Mouse (Mus musculus) kidney, postnatal 10 days (tissue): ENCODE measurements around the gene Ap3m1.
A peak's percentile ranks its signal among the peaks of the same experiment; 100 is the strongest.
"Not testable (repeated sequence)": the region's sequence is repeated elsewhere in the genome, so short reads cannot be mapped to it uniquely, and the experiment has no call there.

ENCODE experiments used
- DNase-seq: peaks from one replicate; pipeline ENCODE4 v3.0.0; 2021; ENCODE audit warnings: mixed read lengths

Gene Ap3m1

GRCm38 (mm10) chr14:21052112-21052780, at the start of gene Ap3m1, which contains the start of gene Adk:
TSS of gene Ap3m1 (minus strand) at chr14:21052508.
TSS of gene Adk (plus strand) at chr14:21052574.
- peak; percentile 97 for DNase-seq

DNA sequence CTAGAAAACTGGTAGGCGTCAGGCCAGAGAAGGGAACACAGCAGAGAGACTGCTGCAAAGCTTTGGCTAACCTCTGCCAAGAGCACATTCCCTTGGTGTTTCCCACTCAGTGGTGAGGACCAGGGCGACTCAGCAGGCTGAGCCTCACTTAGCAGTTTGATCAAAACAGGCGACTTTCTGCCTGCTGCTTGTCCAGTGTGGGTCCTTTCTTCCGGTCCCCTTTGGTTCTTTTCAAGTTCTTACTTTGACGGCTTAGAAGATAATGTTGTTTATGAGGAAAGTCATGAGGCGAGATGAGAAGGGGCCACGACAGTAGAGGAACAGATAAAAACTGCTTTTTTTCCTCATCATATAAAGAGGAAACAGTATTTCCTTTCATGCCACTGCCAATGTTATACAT, 49.3 kb upstream of the Ap3m1 start:
- DNase-seq, result peak; percentile 51

DNA sequence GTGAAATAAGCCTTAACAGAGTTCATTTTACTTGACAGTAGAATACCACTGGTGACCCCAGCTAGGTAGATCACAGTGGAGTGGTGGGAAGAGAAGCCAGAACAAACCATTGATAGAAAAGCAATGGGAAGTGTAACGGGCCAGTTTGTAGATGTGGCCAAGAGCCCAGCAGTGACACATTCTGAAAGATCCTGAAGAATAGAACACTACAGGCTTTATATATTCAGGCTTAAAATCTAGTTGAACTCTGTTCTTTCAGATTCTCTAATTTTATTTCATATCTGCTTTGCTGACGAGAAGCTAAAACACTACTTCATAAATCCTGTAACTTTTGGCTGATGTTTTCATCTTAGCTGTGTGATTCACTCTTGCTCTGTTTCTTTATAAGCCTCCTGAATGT, 48.6 kb upstream of the Ap3m1 start:
- no peak for DNase-seq

DNA sequence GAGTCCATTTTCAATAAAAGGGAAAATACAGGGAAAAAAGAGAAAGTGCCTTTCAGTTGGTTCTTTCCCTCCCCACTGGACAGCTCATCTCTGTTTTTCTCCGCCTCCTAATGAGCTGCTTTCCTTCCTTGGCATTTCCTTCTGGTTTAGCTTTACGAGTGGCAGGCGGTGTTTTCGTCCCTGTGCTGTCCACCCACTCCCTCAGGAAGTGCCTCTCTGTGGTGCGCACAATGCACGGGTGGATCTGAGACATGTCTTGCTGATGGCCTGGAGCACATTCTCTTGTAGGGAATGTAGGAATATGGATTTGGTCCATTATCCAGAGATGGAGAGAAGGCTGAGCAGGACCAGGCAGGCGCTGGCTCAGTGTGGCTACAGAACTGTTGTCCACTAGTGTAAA, 47.1 kb upstream of the Ap3m1 start:
- peak; percentile 51 for DNase-seq

- DNase-seq, result no peak
Measured at GRCm38 (mm10) chr14:21096689-21097088, 44.4 kb upstream of the Ap3m1 start.

- no peak for DNase-seq
Measured at GRCm38 (mm10) chr14:21096279-21096678, 44.0 kb upstream of the Ap3m1 start.

DNA sequence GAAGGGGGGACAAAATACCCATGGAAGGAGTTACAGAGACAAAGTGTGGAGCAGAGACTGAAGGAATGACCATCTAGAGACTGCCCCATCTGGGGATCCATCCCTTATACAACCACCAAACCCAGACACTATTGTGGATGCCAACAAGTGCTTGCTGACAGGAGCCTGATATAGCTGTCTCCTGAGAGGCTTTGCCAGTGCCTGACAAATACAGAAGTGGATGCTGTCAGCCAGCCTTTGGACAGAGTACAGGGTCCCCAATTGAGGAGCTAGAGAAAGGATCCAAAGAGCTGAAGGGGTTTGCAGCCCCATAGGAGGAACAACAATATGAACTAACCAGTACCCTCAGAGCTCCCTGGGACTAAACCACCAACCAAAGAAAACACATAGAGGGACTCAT, 41.9 kb upstream of the Ap3m1 start:
- not testable (repeated sequence) for DNase-seq

DNA sequence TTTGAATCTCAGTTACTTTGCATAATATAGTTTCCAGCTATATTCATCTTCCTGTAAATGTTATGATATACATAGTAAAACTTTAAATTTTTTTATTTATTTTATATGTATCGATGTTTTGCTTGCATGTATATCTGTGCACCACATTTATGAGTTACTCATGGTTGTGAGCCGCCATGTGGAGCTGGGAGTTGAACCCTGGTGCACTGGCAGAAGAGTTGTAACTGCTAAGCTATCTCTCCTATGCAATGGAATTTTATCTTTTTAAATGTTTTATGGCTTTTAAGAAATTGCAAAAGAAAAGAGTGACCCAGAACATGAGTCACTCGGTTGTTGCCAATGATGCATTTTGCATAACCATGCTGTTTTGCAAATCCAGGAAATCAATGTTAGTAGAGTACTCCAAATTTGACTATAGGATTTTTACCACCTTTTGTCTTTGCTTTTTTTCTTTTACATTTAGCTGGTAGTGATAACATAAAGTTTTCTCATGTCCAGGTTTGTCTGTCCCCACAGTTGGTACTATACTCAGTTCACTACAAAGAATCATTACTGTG, 38.7 kb upstream of the Ap3m1 start:
- no peak for DNase-seq

GRCm38 (mm10) chr14:21090400-21090799, 38.1 kb upstream of the Ap3m1 start:
- no peak for DNase-seq

DNA sequence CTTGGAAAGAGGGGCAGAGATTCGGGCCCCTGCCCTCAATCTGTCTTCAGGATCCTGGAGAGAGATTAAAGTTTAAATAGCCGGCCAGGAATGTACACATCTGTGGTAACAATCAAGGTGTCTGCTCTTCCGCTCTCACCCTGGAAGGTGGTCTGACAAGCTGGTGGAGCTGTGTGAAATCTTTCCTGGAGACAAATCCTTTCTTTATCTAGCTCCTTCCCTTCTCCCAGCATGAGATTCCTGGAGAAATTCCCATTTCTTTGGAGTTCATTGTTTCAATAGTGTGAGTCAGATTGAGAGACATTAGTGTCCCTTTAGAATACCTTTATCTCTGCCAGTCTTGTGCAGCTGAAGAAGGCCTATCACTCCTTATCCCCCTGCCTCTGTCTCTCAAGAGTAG, 36.4 kb upstream of the Ap3m1 start:
- no peak for DNase-seq

DNA sequence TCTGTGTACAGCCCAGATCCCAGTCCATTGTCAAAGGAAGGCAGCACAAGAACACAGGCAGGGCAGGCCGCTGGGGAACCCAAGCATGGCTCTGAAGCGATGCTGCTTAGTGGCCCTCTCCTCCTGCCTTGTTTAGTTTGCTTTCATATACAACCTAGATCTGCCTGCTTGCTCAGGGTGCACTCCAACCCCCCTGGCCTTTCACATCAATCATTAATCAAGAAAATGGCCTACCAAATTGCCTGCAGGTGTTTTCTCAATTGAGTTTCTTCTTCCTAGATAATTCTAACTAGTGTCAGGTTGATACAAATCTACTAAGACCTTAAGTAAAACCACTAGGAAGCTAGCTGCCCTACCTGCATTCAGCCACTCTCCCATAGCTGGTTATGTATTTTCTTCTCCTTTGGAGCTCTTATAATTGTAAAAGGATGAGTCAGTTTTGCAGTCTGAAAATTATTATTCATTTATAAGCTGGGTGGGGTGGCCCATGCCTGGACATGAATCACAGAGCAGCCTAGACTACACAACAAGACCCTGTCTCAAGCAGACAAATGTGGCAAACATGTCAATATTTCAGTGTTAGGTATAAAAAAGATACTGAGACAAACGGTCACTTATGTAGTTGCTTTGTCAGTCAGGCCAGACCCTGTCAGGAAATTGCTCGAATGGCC, 35.2 kb upstream of the Ap3m1 start:
- DNase-seq, result no peak

DNA sequence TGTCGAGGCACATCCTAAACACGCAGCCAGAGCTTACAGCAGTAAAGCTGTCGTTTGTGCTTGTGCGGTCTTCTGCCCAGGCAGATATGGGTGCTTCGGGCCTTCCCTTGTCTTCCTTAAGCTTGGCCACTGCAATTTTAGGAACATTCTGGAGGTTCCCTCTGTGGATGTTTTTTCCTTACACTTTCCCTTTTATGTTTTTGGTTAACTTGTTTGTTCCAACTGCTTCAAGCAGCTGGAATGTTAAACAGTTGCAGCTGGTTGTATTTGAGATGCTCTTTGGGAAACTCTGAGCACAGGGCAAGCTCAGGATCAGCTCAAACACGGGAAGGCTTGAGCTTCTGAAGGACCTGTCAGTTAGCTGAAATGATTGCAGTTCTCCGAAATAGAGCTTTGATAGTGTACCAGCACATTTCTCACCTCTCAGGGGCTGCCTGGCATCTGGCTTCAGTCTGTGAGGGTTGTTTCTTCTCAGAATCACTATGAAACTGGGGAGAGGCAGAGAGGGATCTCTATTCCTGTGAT, 34.6 kb upstream of the Ap3m1 start:
- no peak for DNase-seq

DNA sequence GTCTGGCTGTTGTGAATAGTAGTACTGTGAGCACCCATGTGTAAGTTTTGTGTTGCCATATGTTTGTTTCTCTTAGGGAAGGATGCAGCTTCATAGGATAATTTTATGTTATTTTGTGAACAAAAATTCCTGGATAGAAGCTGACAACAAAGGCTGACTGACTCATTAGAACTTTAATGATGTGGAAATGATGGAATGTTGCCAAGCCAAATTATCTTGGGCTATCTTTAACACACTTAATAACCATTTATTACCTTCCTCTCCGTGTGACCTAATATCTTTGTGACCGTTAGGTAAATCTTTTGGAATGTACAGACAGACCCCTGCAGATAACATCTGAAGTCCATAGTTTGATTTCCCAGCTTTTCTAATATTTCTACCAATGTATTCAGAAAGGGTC, 33.8 kb upstream of the Ap3m1 start:
- no peak for DNase-seq

- DNase-seq, result no peak
Measured at GRCm38 (mm10) chr14:21085666-21086065, 33.4 kb upstream of the Ap3m1 start.

DNA sequence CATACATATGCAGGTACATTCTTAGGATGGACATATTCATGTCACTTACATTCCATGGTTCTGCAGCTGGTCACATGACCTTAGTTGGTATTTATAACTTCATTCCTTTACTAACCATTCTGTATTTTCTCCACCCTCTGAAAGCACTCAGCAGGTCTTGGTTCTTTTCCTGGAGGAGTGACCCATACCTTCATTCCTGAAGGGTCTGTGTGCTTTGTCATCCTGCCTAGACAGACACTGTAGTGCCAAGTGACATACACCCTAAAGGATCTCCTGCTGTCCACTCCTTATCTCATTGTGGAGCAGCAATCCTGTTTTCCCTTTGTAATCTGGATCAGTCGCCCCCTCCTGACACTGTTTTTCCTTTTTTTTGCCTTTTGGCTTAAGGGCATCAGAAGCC, 30.5 kb upstream of the Ap3m1 start:
- no peak for DNase-seq

GRCm38 (mm10) chr14:21078511-21078910, 26.2 kb upstream of the Ap3m1 start:
- DNase-seq, result no peak

DNA sequence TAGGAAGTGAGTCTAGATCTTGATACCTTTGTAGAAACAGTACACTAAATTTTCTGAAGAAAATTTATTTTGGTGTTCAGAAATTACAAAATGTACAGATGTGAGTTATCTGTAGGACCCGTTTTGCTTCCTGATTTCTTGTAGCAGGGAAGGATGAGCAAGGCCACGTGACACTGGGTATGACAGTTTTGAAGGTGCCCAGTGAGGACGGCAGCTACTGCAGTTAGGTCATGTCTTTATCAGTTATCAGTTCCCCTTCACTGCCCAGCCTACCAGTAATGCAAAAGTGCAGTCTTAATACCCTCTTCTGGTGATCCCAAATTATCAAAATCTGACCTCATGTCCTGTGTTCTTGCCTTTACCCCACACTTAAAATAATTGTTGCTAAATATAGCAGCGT, 25.6 kb upstream of the Ap3m1 start:
- DNase-seq, result no peak

DNA sequence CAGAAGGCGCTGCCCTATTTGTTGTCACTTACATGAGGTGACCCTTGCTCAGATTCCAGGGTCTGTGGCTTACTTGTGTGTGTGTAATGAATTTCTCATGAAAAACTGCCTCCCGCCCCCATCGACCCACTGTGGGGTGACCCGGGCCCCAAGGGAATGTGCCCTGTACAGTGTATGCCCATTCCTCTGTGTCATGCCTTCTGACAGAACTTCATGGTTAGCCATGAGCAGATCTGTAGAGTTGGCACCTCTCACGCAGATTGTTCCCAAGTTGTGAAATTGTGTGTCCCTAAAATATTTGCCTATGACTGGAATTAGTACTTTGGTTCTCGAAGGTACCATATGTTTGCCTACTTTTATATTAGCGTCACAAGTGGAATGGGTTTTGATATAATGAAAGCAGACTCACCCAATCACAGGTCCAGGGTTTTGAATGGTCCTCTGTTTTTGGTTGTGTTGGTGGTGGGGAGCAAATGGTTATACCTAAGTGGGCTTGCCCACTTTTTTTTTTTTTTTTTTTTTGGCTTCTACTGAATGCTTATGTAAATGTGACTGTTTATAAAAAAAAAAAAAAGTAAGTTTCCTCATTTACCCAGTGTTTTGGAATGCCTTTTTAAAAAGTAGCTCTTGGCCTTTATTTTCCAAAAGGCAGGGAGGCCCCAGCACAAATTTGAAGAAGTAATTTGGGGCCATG, 24.3 kb upstream of the Ap3m1 start:
- DNase-seq, result no peak

GRCm38 (mm10) chr14:21075751-21076500, 23.6 kb upstream of the Ap3m1 start:
- DNase-seq, result peak; percentile 95

DNA sequence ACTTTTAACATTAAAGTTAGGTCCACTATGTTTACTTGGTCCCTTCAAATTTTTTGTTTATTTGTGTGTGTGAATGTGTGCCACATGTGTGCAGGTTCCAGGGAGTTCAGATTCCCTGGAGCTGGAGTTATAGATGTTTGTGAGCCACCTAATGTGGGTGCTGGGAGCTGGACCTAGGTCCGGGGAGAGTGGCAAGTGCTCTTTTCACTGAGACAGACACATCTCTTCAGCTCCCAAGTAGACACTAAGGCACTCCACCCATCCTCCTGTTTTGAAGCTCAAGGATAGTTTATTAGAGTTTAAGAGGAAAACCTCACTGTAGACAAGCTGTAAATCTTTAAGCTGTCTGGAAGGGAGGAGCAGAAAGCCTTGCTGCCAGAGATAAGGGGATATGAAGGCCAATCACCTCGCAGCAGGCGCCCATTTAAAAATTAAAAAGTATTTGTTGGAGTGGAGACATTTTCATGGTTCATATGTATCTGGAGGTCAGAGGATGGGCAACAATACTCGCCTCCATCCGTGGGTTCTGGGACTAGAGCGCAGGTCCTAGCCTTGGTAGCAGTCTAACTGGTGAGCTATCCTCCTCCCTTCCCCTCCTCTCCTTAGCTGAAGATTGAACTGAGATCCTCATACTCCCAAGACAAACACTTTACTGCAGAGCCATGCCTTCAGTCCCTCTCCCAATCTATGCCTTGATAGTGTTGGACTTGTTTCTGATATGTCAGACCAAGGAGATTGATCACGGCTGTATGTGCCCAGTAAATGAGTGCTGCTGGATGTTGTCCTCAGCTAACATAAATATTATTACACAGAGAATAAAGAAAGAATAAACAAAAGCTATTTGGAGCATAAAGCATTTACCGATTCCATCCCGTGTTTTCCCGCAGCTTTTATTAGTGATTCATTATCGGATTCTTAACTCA, 22.4 kb upstream of the Ap3m1 start:
- DNase-seq, result no peak

DNA sequence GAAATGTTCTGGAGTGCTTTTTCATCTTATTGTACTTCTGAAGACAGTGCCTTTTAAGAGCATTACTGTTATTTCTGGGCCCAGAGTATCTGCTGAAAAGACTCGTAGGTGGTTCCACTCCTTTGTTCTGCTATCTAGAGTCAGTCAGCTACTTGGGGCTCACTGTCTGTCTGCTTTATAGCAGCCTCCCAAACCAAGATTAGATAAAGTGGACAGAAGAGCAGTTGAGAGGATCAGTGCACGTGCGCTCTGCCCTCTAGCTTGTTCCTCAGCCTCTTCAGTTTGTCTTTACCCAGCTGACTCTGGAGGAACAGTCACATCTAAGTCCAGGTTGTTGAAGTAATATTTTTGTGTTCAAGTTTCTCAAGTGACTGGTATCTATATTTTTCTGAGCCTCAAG, 21.7 kb upstream of the Ap3m1 start:
- no peak for DNase-seq

DNA sequence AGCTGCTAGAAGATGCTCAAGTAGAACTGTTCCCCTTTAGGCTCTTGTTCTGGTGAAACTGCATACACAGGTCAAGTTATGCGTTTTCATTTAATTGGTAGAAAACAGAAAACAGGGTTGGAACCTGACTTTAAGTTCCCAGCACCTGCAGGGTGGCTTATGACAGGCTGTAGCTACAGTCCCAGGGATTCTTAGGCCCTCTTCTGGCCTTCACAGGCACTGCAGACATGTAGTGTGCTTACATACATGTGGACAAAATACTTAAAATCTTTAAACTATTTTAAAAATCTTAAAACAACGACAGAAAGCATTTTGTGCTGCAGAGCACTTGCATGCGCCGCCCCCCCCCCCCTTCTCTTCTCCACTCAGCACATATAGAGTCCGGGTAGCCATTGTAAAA, 17.3 kb upstream of the Ap3m1 start:
- no peak for DNase-seq
